Mouse (Mus musculus) forebrain, embryonic 11.5 days (tissue): ENCODE results near the gene Aldh1a2. TPM values are rescaled to one million over a fixed set of nuclear protein-coding genes. Genes with fewer than 3 reads are reported as not detected.

Experiments used
- ATAC-seq: fragments of 200-750 bp; cut with Nextera tagmentation; replicated peaks from 2 replicates; pipeline ENCODE4 v1.8.0; 2017; ENCODE audit warnings: moderate TSS enrichment; ENCODE audit not compliant: low FRiP score
- DNase-seq: peaks from one replicate; pipeline ENCODE4 v3.0.0-alpha.2; 2017; ENCODE audit warnings: low spot score
- H3K27ac ChIP-seq: fragments of 300-500 bp; sonication (generic); 2 replicates; pipeline ENCODE4 v1.5.1; 2014; ENCODE audit warnings: low read depth, low read length
- H3K27me3 ChIP-seq: fragments of 300-500 bp; sonication (generic); 2 replicates; pipeline ENCODE4 v1.6.1; 2014; ENCODE audit warnings: mild to moderate bottlenecking, low read length, mixed read lengths; ENCODE audit not compliant: control insufficient read depth, insufficient read depth
- H3K36me3 ChIP-seq: fragments of 300-500 bp; sonication (generic); 2 replicates; pipeline ENCODE4 v1.6.1; 2014; ENCODE audit warnings: mild to moderate bottlenecking, low read length, moderate library complexity, mixed read lengths; ENCODE audit not compliant: control insufficient read depth, insufficient read depth
- H3K4me1 ChIP-seq: fragments of 300-500 bp; sonication (generic); replicated peaks from 2 replicates; pipeline ENCODE4 v1.6.1; 2014; ENCODE audit warnings: low read length, mixed read lengths; ENCODE audit not compliant: control insufficient read depth, insufficient read depth
- H3K4me2 ChIP-seq: fragments of 300-500 bp; sonication (generic); 2 replicates; pipeline ENCODE4 v1.6.1; 2014; ENCODE audit warnings: low read depth, mild to moderate bottlenecking, low read length, moderate library complexity, mixed read lengths; ENCODE audit not compliant: severe bottlenecking
- H3K4me3 ChIP-seq: fragments of 300-500 bp; sonication (generic); 2 replicates; pipeline ENCODE4 v1.5.1; 2014; ENCODE audit warnings: low read depth, low read length
- H3K9ac ChIP-seq: fragments of 300-500 bp; sonication (generic); 2 replicates; pipeline ENCODE4 v1.6.1; 2014; ENCODE audit warnings: low read length
- H3K9me3 ChIP-seq: fragments of 300-500 bp; sonication (generic); 2 replicates; pipeline ENCODE4 v1.6.1; 2016; ENCODE audit warnings: low read length, mixed read lengths; ENCODE audit not compliant: control insufficient read depth
- WGBS: fragments of 180-500 bp; shearing (Covaris S2); extraction: QIAGEN DNeasy Blood & Tissue Kit; methylation state at CpG from one replicate; pipeline ENCODE4 v1.1.7; 2014; 5-methylcytosine and 5-hydroxymethylcytosine counted together
- polyA plus RNA-seq: library from polyadenylated mRNA; unstranded; fragments of >200 nt; fragmentation: Nextera tagmentation; extraction: Ambion mirVana; gene quantifications from 2 replicates; pipeline ENCODE4 v1.2.1, GENCODE M21; 2014

Aldh1a2 gene
- polyA plus RNA-seq, 1 experiment from 2014 or later: 1.6 TPM

DNA sequence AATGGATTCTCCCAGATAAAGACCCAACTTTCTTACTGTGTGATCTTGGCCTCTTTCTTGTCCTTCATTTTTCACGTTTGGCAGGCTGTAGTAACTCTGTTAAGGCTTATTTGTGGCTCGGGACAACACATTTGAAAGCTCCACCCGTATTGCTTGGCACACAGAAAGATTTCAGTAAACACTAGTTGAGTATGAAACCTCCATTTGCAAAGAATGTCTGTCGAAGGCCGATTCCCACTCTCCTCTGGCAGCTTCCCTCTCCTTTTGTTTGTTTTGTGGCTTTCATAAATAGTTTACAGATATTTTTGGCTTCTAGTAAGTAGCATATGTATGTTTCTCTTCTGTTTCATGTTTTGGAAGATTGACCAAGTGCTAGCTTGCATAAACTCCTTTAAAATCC lies 54.1 kb downstream of the Aldh1a2 start:
- ATAC-seq (no peak), DNase-seq (no peak)
- Histone ChIP-seq H3K9ac (no peak overlapping the region), H3K9me3 (no peaks in the 10 kb centered on the region; the same call in 1 of the 2 replicates), H3K4me3 (no peak overlapping the region), H3K4me1 (no peaks in the 10 kb centered on the region), H3K4me2 (no peak overlapping the region), H3K27ac (no peak overlapping the region), H3K36me3 (no peaks in the 10 kb centered on the region), H3K27me3 (no peaks in the 10 kb centered on the region)
- WGBS: 84% methylated on average over 5 of the region's 5 CpGs

DNA sequence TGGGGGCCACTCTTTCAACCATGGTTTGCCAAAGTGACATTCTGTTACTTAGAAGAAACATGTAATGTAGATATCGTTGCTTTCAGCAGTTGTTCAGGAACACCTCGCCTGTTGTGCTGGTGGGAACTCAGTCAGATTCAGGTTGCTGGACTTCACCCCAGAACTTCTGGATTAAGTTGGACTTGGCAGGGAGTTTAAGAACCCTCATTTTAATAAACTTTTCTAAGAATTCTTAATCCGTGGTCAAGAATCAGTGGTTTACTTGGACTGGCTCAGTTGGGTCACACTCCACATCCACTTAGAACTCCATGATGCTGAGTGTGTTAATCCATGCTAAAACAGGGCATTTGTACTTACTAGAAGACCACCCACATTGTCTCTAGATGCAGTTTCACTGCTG lies 54.6 kb downstream of the Aldh1a2 start:
- 83% methylated on average over 3 of the region's 3 CpGs for WGBS
- Histone ChIP-seq H3K4me1 (no peaks in the 10 kb centered on the region), H3K36me3 (no peaks in the 10 kb centered on the region), H3K9ac (no peak overlapping the region), H3K27me3 (no peaks in the 10 kb centered on the region), H3K4me2 (no peak overlapping the region), H3K27ac (no peak overlapping the region), H3K9me3 (no peaks in the 10 kb centered on the region; the same call in 1 of the 2 replicates), H3K4me3 (no peak overlapping the region)
- ATAC-seq: no peak
- DNase-seq: no peak

DNA sequence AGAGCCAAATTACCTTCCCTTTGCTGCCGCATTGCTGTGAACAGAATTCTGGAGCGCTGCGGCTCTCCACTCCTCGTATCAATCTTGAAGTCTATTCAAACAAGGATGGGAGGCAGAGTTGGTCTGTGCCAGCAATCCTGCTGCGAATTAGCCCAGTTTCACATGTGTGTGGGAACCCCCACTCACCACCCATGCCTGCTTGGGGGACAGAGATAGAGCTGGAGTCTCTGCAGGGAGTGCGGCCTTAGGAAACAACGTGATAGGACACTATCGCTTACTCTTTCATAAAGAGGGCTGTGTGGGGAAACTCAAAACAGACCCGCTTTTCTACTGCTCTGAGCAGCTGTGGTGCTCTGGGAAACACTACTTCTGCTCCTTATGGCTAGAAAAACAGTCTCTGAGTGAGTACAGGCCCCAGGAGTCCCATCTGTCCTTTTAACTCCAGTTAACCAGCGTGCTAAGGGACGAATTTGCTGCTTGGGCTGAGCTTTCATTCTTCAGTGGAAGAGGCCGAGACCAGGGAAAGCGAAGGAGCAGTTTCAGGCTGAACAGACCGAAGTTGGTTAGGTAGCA lies 60.6 kb downstream of the Aldh1a2 start:
- no peak overlapping the region for H3K9ac ChIP-seq
- DNase-seq (no peak), ATAC-seq (no peak)
- H3K9me3 ChIP-seq: no peaks in the 10 kb centered on the region; the same call in 1 of the 2 replicates
- no peaks in the 10 kb centered on the region for H3K27me3 ChIP-seq
- H3K4me3 ChIP-seq: no peak overlapping the region
- no peak overlapping the region for H3K4me2 ChIP-seq
- no peaks in the 10 kb centered on the region for H3K36me3 ChIP-seq
- 67% methylated on average over 14 of the region's 14 CpGs for WGBS
- no peak overlapping the region for H3K27ac ChIP-seq
- no peaks in the 10 kb centered on the region for H3K4me1 ChIP-seq

DNA sequence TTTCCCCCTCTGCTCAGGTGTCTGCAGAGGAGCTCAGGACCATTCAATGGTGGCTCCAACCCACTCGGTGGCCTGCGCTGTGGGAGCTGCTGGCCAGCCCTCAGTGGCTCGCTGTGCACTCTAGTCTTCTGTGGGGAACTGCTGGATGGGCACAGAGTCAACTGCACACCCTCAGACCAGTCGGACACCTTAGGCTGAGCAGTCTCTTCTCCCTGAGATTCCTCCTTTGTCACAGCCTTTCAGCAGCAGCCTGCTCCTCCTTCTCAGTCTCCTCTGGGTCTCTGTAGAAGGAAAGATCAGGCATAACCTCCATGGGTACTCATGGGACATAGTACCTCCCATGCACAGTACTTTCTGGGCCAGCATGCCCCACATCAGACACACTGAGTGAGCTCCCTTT lies 63.2 kb downstream of the Aldh1a2 start:
- no peaks in the 10 kb centered on the region for H3K9me3 ChIP-seq
- H3K4me3 ChIP-seq: no peak overlapping the region
- H3K4me2 ChIP-seq: no peak overlapping the region
- no peak overlapping the region for H3K27ac ChIP-seq
- no peak overlapping the region for H3K9ac ChIP-seq
- no peaks in the 10 kb centered on the region for H3K36me3 ChIP-seq
- H3K27me3 ChIP-seq: no peaks in the 10 kb centered on the region
- ATAC-seq (no peak), DNase-seq (no peak)
- WGBS: 88% methylated on average over 4 of the region's 4 CpGs
- H3K4me1 ChIP-seq: no peaks in the 10 kb centered on the region

DNA sequence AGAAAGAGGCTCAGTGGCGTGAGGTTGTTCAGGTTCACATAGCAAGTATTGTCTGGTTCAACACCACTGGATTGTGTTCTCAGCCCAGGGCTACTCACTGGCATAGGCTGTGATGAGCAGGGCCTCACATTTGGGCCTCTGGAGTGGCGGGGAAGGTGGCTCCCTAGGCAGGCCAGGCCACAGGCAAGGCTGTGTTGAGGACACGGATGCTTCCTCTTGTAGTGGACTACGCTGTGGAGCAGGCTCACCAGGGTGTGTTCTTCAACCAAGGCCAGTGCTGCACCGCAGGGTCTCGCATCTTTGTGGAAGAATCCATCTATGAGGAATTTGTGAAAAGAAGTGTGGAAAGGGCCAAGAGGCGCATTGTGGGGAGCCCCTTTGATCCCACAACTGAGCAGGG lies 67.6 kb downstream of the Aldh1a2 start:
- H3K9me3 ChIP-seq: no peaks in the 10 kb centered on the region
- H3K4me3 ChIP-seq: no peak overlapping the region
- H3K36me3 ChIP-seq: no peaks in the 10 kb centered on the region
- no peaks in the 10 kb centered on the region for H3K27me3 ChIP-seq
- DNase-seq (no peak), ATAC-seq (no peak)
- H3K4me2 ChIP-seq: no peak overlapping the region
- H3K9ac ChIP-seq: no peak overlapping the region
- 87% methylated on average over 7 of the region's 7 CpGs for WGBS
- no peak overlapping the region for H3K27ac ChIP-seq
- no peaks in the 10 kb centered on the region for H3K4me1 ChIP-seq

DNA sequence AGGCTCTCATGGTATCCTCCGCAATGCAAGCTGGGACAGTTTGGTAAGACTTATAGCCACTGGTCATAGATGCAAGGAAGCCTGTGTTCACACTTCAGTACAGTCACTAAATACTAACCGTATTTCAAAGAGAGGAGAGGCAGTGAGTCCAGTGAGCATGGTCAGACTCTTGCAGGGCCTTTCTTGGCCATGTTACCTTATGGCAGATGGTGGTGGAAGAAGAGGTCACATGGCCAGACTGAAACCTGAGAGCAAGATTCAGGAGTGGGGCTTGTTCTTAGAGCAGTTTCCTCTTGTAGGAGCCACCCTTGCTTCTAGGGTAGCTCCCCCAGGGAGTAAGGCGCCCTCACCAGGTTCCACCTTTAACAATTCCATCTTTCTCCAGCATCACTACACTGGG lies 69.6 kb downstream of the Aldh1a2 start:
- H3K4me3 ChIP-seq: no peak overlapping the region
- no peak overlapping the region for H3K9ac ChIP-seq
- ATAC-seq: no peak
- DNase-seq: no peak
- WGBS: 91% methylated on average over 3 of the region's 3 CpGs
- H3K4me1 ChIP-seq: no peaks in the 10 kb centered on the region
- no peaks in the 10 kb centered on the region for H3K9me3 ChIP-seq
- no peak overlapping the region for H3K27ac ChIP-seq
- H3K36me3 ChIP-seq: no peaks in the 10 kb centered on the region
- H3K4me2 ChIP-seq: no peak overlapping the region
- no peaks in the 10 kb centered on the region for H3K27me3 ChIP-seq

DNA sequence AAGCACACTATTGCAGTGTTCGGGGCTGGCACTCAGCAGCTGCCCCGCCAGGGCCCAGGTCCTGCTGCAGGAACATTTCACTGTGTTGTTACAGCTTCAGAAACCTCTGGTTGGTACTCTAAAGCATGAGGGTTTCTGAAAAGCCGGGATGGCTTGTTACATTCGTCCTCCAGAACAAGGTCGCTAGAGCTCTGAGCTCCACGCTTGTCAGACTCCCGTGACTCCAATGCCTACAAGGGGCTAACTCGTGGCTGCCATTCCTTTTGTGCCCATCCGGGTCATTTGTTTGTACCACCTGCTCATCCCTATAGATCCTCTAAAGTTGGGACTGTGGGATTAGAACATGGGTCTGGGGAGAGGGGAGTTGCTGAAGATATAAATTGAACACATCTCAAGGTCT lies 70.8 kb downstream of the Aldh1a2 start:
- no peak overlapping the region for H3K4me3 ChIP-seq
- no peaks in the 10 kb centered on the region for H3K9me3 ChIP-seq
- no peak overlapping the region for H3K4me2 ChIP-seq
- 87% methylated on average over 9 of the region's 9 CpGs for WGBS
- H3K27ac ChIP-seq: no peak overlapping the region
- H3K27me3 ChIP-seq: no peaks in the 10 kb centered on the region
- no peak for DNase-seq
- H3K4me1 ChIP-seq: no peaks in the 10 kb centered on the region
- H3K36me3 ChIP-seq: no peaks in the 10 kb centered on the region
- H3K9ac ChIP-seq: no peak overlapping the region
- ATAC-seq: no peak

DNA sequence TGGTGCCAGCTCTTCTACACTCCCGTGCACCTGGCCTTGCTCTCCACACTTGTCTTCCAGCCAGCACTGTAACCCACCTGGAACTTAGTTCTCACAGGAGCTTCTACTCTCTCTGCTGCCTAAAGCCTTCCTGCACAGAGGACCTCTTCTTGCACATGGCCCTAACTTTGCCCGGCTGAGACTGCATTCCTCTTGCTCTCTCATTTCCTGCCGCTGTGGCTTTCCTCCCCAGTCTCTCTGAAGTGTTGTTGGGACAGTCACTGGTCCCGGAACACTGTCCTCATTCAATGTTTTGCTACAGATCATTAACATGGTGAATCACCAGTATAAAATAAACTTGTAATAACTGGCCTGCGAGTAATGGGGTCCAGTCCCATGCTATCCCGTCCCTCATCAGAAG lies 73.1 kb downstream of the Aldh1a2 start:
- no peaks in the 10 kb centered on the region for H3K9me3 ChIP-seq
- DNase-seq (no peak), ATAC-seq (no peak)
- no peak overlapping the region for H3K9ac ChIP-seq
- no peaks in the 10 kb centered on the region for H3K36me3 ChIP-seq
- H3K4me3 ChIP-seq: no peak overlapping the region
- no peak overlapping the region for H3K4me2 ChIP-seq
- 83% methylated on average over 6 of the region's 6 CpGs for WGBS
- H3K27me3 ChIP-seq: no peaks in the 10 kb centered on the region
- H3K27ac ChIP-seq: no peak overlapping the region
- no peaks in the 10 kb centered on the region for H3K4me1 ChIP-seq

DNA sequence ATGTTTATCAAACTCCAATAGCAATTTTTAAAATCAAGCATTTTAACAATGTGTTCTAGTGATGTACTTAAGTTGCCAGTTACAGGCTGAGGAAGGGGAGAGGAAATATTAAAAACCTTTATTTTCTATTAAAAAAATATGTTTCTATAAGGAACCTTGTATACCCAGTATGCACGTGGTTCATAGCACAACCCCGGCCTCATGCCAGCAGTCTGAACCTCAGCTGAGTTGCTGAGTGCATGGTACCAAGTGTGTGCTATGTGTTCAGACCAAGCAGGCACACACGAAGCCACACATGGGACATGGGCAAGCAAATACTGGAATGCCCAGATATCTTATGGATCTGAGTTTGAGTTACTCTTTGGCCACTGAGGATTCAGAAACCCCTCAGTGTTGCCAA lies 74.2 kb downstream of the Aldh1a2 start:
- H3K9me3 ChIP-seq: no peaks in the 10 kb centered on the region
- no peak for DNase-seq
- ATAC-seq: no peak
- H3K4me3 ChIP-seq: no peak overlapping the region
- no peak overlapping the region for H3K27ac ChIP-seq
- H3K4me2 ChIP-seq: no peak overlapping the region
- H3K36me3 ChIP-seq: no peaks in the 10 kb centered on the region
- H3K4me1 ChIP-seq: no peaks in the 10 kb centered on the region
- H3K9ac ChIP-seq: no peak overlapping the region
- 91% methylated on average over 3 of the region's 3 CpGs for WGBS
- no peaks in the 10 kb centered on the region for H3K27me3 ChIP-seq
